Mouse (Mus musculus) thymus, adult 2 months (tissue): ENCODE measurements at regions not wholly inside any gene's neighbourhood (a gene's known extent, or its start where the extent isn't known, plus 50 kb on each side); places are given as distances from the start of the nearest gene placed in this dataset.
"Not testable (repeated sequence)": the region's sequence is repeated elsewhere in the genome, so short reads cannot be mapped to it uniquely, and the experiment has no call there.

ENCODE experiments used
- DNase-seq: peaks from one replicate; pipeline ENCODE4 v3.0.0; 2021
- H3K27ac ChIP-seq: fragments of 200-500 bp; 2 replicates; pipeline ENCODE4 v1.5.1; 2012; ENCODE audit warnings: low read length, control low read depth; ENCODE audit not compliant: control insufficient read depth, insufficient read depth
- H3K27me3 ChIP-seq: fragments of 200-500 bp; 2 replicates; pipeline ENCODE4 v1.6.1; 2012; ENCODE audit warnings: mild to moderate bottlenecking, low read length, moderate library complexity, mixed read lengths; ENCODE audit not compliant: control insufficient read depth, insufficient read depth
- H3K36me3 ChIP-seq: fragments of 200-500 bp; 2 replicates; pipeline ENCODE4 v1.6.1; 2012; ENCODE audit warnings: mild to moderate bottlenecking, low read length, moderate library complexity; ENCODE audit not compliant: control insufficient read depth, insufficient read depth
- H3K4me1 ChIP-seq: fragments of 200-500 bp; replicated peaks from 2 replicates; pipeline ENCODE4 v1.6.1; 2012; ENCODE audit warnings: low read length; ENCODE audit not compliant: control insufficient read depth, insufficient read depth
- H3K4me3 ChIP-seq: fragments of 200-500 bp; 2 replicates; pipeline ENCODE4 v1.5.1; 2012; ENCODE audit warnings: mild to moderate bottlenecking, low read length, control low read depth, moderate library complexity; ENCODE audit not compliant: control insufficient read depth, insufficient read depth
- CTCF ChIP-seq: fragments of 200-500 bp; IDR thresholded peaks from 2 replicates; pipeline ENCODE4 v1.5.1; 2012; ENCODE audit warnings: mild to moderate bottlenecking, control low read depth, low read length, moderate library complexity, borderline replicate concordance; ENCODE audit not compliant: control insufficient read depth, poor library complexity, insufficient read depth; ENCODE audit errors: extremely low read depth
- POLR2A ChIP-seq: fragments of 200-500 bp; IDR thresholded peaks from 2 replicates; pipeline ENCODE4 v1.6.1; 2012; ENCODE audit warnings: mild to moderate bottlenecking, low read length, control low read depth, moderate library complexity; ENCODE audit not compliant: control insufficient read depth, poor library complexity, insufficient read depth; ENCODE audit errors: extremely low read depth
- WGBS: fragments of 180-500 bp; shearing (Covaris S2); methylation state at CpG from one replicate; pipeline ENCODE4 v1.1.7; 2018; 5-methylcytosine and 5-hydroxymethylcytosine counted together

DNA sequence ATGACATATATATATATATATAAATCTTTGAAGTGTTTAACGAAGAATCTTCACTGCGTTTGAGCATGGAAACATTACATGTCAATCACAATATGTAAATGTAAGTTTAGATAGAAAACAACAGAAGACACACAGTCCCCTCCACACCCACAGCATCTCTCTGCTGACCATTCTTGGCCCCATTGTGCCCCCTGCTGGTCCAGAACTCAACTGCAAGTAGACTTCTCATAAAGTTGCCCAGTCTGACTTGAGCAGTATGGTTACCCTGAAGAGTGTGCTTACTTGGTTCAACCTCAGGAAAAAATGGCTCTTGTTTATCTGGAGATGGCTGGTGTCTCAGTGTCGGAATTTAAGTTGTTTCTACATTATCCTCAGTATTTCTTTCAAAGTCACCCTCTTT lies 423.3 kb upstream of the Zfp386 start:
- Histone ChIP-seq H3K4me3 (no peak overlapping the region), H3K27ac (no peak overlapping the region), H3K36me3 (no peaks in the 10 kb centered on the region), H3K27me3 (no peaks in the 10 kb centered on the region), H3K4me1 (peaks cover 3% of the 10 kb centered on the region)
- TF ChIP-seq CTCF: no peak
- TF ChIP-seq POLR2A: no peak
- peak; percentile 57 for DNase-seq
- WGBS: 91% methylated on average over 3 of the region's 3 CpGs

DNA sequence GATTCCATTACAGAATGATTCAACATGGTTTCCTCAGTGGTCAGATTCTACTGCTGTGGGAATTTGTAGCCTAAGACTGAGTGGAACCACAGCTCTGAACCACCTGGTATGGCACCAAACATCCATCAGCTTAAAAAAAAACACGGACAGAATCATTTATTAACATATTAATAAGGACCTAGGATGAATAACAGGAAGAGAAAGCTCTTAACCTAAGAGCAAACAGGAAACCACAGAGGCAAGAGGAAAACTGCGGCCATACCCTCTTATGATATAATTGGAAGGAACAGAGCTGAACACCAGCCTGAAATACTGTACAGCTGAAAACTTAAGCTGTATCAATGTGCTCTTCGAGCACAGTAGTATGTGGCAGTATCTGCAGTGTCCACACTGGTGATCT lies 399.9 kb upstream of the Zfp386 start:
- Histone ChIP-seq H3K4me3 (no peak overlapping the region), H3K4me1 (0 out of 2 replicates have a peak, but pooled peaks cover 3% of the 10 kb centered on the region), H3K27ac (no peak overlapping the region), H3K36me3 (no peaks in the 10 kb centered on the region), H3K27me3 (no peaks in the 10 kb centered on the region)
- TF ChIP-seq POLR2A: no peak
- TF ChIP-seq CTCF: no peak
- no peak for DNase-seq
- 16% methylated on average over 3 of the region's 3 CpGs for WGBS

DNA sequence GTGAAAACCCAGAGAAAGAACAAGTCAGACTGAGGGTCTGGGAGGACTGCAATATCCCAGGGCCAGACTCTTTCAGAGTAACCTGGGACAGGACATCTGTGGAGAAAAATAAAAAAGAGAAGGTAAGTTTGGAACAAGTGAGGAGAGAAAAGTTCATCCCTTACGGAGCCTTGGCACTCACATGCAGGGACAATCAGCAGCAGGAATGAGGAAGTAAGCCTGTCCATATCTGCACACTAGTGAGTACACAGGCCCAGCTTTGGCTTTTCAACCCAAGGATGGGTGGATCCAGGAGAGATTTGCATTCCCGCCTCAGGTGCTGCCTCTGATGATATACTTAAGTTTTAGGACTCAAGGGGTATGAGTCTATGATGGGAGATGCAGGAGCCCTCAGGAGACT lies 399.4 kb upstream of the Zfp386 start:
- WGBS: 81% methylated on average over 2 of the region's 2 CpGs
- H3K27me3 ChIP-seq, DNase-seq, H3K4me3 ChIP-seq, H3K36me3 ChIP-seq, H3K4me1 ChIP-seq, H3K27ac ChIP-seq: not testable (repeated sequence)

DNA sequence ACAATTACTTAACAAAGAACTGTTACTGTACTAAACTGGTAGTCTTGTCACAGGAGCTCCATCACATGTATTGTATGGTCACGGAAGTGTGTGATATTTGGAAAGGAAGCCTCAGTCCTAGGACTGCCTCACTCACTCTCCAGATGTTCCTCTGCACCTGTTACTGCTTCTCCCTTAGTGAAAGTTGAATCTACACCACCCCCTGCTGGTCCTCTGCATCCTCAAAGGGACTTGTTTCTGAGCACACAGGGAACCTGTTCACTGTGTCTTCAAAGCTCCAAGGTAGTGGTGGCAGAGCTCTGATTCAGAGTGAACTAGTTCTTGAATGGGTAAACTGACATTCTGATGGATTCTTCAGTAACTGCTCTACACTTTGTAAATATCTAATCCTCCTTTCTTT lies 391.7 kb upstream of the Zfp386 start:
- no peaks in the 10 kb centered on the region for H3K27me3 ChIP-seq
- no peak overlapping the region for H3K4me3 ChIP-seq
- H3K36me3 ChIP-seq: no peaks in the 10 kb centered on the region
- peak; percentile 71 for DNase-seq
- TF ChIP-seq POLR2A (no peak), CTCF (no peak)
- WGBS: 8% methylated on average over 1 of the region's 1 CpGs
- H3K27ac ChIP-seq: no peak overlapping the region
- H3K4me1 ChIP-seq: no peaks in the 10 kb centered on the region

DNA sequence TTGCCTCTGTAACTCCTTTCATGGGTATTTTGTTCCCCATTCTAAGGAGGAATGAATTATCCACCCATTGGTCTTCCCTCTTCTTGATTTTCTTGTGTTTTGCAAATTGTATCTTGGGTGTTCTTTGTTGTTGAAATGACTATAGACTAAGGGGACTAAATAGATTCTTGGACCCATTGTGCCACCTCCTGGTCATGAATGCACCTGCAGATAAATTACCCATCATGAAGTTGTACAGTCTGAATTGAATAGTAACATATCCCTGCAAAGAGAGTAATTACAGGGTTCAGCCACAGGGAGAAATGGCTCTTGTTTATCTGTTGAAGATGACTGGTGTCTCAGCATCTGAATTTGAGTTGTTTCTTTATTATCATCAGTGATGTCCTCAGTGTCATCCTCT lies 383.4 kb upstream of the Zfp386 start:
- H3K4me1 ChIP-seq, H3K27ac ChIP-seq, H3K27me3 ChIP-seq, H3K36me3 ChIP-seq, H3K4me3 ChIP-seq: not testable (repeated sequence)
- peak; percentile 26 for DNase-seq

DNA sequence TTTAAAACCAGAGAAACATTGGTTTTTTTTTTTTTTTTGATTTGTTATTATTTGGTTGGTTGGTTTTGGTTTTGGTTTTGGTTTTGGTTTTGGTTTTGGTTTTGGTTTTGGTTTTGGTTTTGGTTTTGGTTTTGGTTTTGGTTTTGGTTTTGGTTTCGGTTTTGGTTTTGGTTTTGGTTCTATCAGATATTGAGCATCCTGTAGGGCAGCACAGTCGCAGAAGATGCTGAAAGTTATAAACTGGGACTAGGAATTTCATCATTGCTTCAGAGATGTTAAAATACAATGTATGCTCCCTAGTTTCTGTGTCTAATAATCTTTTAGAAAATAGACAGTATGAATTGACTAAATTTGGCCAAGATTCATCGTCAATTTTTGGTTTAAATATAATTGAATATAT lies 375.8 kb upstream of the Zfp386 start:
- not testable (repeated sequence) for H3K36me3 ChIP-seq, DNase-seq, H3K27me3 ChIP-seq, H3K4me3 ChIP-seq, H3K27ac ChIP-seq, H3K4me1 ChIP-seq
- 84% methylated on average over 3 of the region's 3 CpGs for WGBS

DNA sequence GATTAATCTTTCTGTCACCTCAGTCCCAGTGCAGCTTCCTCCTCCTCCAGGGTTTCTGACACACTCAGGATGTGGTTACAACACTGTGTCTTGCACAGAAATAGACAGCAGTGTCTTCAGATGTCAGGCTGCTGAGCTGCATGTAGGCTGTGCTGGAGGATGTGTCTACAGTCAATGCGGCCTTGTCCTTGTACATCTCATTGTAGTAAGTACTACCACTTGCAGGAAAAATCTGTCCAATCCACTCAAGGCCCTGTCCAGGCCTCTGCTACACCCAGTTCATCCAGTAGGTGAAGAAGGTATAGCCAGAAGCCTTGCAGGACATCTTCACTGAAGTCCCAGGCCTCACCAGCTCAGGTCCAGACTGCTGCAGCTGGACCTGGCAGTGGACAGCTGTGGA lies 355.7 kb upstream of the Zfp386 start:
- Histone ChIP-seq H3K27me3 (no peaks in the 10 kb centered on the region), H3K4me1 (peaks cover 4% of the 10 kb centered on the region), H3K4me3 (no peak overlapping the region), H3K36me3 (no peaks in the 10 kb centered on the region), H3K27ac (peak overlapping the region; percentile 69)
- DNase-seq: peak; percentile 34
- no peak for TF ChIP-seq CTCF
- 5% methylated on average over 1 of the region's 1 CpGs for WGBS

DNA sequence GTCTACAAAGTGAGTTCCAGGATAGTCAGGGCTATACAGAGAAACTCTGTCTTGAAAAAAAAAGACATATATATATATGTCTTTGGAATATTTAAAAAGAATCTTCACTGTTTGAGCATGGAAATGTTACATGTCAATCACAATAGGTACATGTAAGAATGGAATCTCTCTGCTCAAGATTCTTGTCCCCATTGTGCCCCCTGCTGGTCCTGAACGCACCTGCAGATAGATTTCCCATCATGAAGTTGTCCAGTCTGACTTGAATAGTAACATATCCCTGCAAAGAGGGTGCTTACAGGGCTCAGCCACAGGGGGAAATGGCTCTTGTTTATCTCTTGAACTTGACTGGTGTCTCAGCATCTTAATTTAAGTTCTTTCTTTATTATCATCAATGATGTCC lies 337.7 kb upstream of the Zfp386 start:
- not testable (repeated sequence) for H3K27ac ChIP-seq, H3K36me3 ChIP-seq, H3K4me1 ChIP-seq, DNase-seq, H3K4me3 ChIP-seq, H3K27me3 ChIP-seq
- 60% methylated on average over 1 of the region's 1 CpGs for WGBS

DNA sequence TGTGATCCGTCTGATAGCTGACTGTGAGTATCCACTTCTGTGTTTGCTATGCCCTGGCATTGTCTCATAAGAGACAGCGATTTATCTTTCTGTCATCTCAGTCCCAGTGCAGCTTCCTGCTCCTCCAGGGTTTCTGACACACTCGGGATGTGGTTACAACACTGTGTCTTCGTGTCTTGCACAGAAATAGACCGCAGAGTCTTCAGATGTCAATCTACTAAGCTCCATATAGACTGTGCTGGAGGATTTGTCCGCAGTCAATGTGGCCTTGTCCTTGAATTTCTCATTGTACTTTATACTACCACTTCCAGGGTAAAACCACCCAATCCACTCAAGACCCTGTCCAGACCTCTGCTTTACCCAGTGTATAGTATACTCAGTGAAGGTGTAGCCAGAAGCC lies 305.5 kb upstream of the Zfp386 start:
- not testable (repeated sequence) for H3K27ac ChIP-seq, H3K4me1 ChIP-seq, H3K36me3 ChIP-seq, H3K4me3 ChIP-seq, H3K27me3 ChIP-seq
- WGBS: 9% methylated on average over 3 of the region's 6 CpGs
- peak; percentile 19 for DNase-seq

DNA sequence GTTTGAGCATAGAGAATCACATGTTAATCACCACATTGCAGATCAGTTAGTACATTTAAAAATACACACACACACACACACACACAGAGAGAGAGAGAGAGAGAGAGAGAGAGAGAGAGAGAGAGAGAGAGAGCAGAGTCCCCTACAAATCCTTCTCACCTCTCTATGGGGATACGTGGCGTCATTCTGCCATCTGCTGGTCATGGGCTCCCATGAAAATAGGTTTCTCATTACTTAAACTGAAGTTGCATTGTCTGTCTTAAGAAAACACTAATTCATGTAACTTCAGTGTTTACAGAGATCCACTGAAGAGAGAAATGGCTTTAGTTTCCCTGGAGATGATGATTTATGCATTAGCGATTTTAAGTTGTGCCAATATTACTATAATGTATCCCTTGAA lies 297.9 kb upstream of the Zfp386 start:
- 27% methylated on average over 3 of the region's 3 CpGs for WGBS
- peak; percentile 65 for DNase-seq
- not testable (repeated sequence) for H3K27me3 ChIP-seq, H3K4me1 ChIP-seq, H3K36me3 ChIP-seq, H3K4me3 ChIP-seq, H3K27ac ChIP-seq

DNA sequence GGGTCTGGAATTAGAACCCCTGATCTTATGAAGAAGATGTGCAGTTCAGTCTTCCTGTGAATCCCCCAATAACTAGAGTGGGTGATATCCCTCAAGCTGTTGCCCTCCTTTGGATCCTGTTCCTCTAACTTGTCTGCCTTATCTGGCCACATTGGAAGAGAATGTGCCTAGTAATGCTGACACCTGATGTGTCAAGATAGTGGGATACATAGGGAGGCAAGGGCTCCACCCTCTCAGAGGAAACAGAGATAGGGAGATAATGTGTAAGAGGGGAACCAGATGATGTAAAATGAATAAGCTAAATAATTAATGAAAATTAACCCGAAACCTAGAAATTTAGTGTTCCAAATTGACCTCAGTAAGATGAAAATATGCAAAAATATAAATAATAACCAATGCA lies 294.4 kb upstream of the Zfp386 start:
- H3K4me3 ChIP-seq, H3K27ac ChIP-seq, H3K36me3 ChIP-seq, DNase-seq, H3K4me1 ChIP-seq, H3K27me3 ChIP-seq: not testable (repeated sequence)
- 98% methylated on average over 1 of the region's 1 CpGs for WGBS
